In genomic region chr12:25304820-25305511, GRCm38 (mm10) we compare ENCODE assay signal across 16 mouse cellular contexts.
DNase-seq lines count a peak whose midpoint lies in the region; ATAC-seq lines count a peak whose summit lies in the region.
"Had no signal": no experiment of that assay in that cellular context is flagged by ENCODE, and none has a peak within 500 bp of the region (broad histone marks: within the 10 kb centered on the region; RNA-seq: fewer than 3 reads in every experiment).

No protein-coding gene starts in this region.

- no peaks in the 10 kb centered on the region for H3K36me3 ChIP-seq in forebrain, embryonic 10.5 days (replicated peaks)
- no peaks in the 10 kb centered on the region for H3K36me3 ChIP-seq in forebrain, embryonic 16.5 days (ENCODE audit: control insufficient read depth, insufficient read depth)
- no peaks in the 10 kb centered on the region for H3K36me3 ChIP-seq in midbrain, embryonic 11.5 days (ENCODE audit: control insufficient read depth, insufficient read depth, low read length)

- no peak overlapping the region for H3K9ac ChIP-seq in forebrain, embryonic 16.5 days (replicated peaks; ENCODE audit: low read depth, low read length)
- no peak overlapping the region for H3K9ac ChIP-seq in midbrain, embryonic 11.5 days (ENCODE audit: low read length)

- ATAC-seq in forebrain, embryonic 16.5 days = no peak
- peak; percentile 86 for ATAC-seq in midbrain, embryonic 11.5 days (ENCODE audit: low FRiP score)

- no peak overlapping the region for H3K4me3 ChIP-seq in forebrain, embryonic 10.5 days
- H3K4me3 ChIP-seq in forebrain, embryonic 16.5 days (replicated peaks; ENCODE audit: low read length) = no peak overlapping the region
- no peak overlapping the region for H3K4me3 ChIP-seq in midbrain, embryonic 11.5 days (ENCODE audit: low read depth, low read length)
- H3K4me3 ChIP-seq: heart, adult 2 months; myocyte had no signal

- DNase-seq in forebrain, embryonic 10.5 days (ENCODE audit: extremely low spot score, low spot score) = no peak
- peak; percentile 30 for DNase-seq in testis, postnatal 10 days (ENCODE audit: low spot score)
- DNase-seq in testis, postnatal 14 days (ENCODE audit: low spot score) = no peak
- no peak for DNase-seq in midbrain, embryonic 11.5 days (ENCODE audit: low spot score, missing footprints)
- DNase-seq in retina, postnatal 1 day = peak; percentile 82
- no peak for DNase-seq in yolk sac, embryonic 10.5 days (ENCODE audit: low spot score)
- DNase-seq in thymus, postnatal 4 days = no peak
- DNase-seq: adrenal gland, postnatal 10 days; cerebellum, postnatal 36 days; heart, adult 2 months; kidney, adult 18-20 months; liver; lung, adult 2 months had no signal

- 69% methylated on average over 6 of the region's 6 CpGs for WGBS in forebrain, embryonic 10.5 days
- 39% methylated on average over 6 of the region's 6 CpGs for WGBS in forebrain, embryonic 16.5 days
- 53% methylated on average over 6 of the region's 6 CpGs for WGBS in midbrain, embryonic 11.5 days

- peaks cover 23% of the 10 kb centered on the region for H3K4me1 ChIP-seq in forebrain, embryonic 10.5 days
- H3K4me1 ChIP-seq in forebrain, embryonic 16.5 days (replicated peaks; ENCODE audit: control insufficient read depth, insufficient read depth, low read length) = no peaks in the 10 kb centered on the region
- peaks cover 14% of the 10 kb centered on the region; the same call in 1 of the 2 replicates for H3K4me1 ChIP-seq in midbrain, embryonic 11.5 days (ENCODE audit: control insufficient read depth, insufficient read depth, low read length)

- peak overlapping the region; percentile 51 for H3K27ac ChIP-seq in forebrain, embryonic 10.5 days
- H3K27ac ChIP-seq in forebrain, embryonic 16.5 days (ENCODE audit: low read length) = no peak overlapping the region
- H3K27ac ChIP-seq in midbrain, embryonic 11.5 days (ENCODE audit: low read depth, low read length) = peak overlapping the region; percentile 32; the same call in 1 of the 2 replicates
- H3K27ac ChIP-seq: heart, adult 2 months; macrophage had no signal

- no peaks in the 10 kb centered on the region for H3K9me3 ChIP-seq in forebrain, embryonic 10.5 days
- no peaks in the 10 kb centered on the region for H3K9me3 ChIP-seq in forebrain, embryonic 16.5 days (ENCODE audit: control insufficient read depth, low read length)
- no peaks in the 10 kb centered on the region for H3K9me3 ChIP-seq in midbrain, embryonic 11.5 days (ENCODE audit: control insufficient read depth, low read length)

- H3K4me2 ChIP-seq in forebrain, embryonic 16.5 days (ENCODE audit: low read length) = no peak overlapping the region
- no peak overlapping the region for H3K4me2 ChIP-seq in midbrain, embryonic 11.5 days

- H3K27me3 ChIP-seq in forebrain, embryonic 10.5 days (ENCODE audit: poor library complexity, severe bottlenecking) = no peaks in the 10 kb centered on the region
- no peaks in the 10 kb centered on the region for H3K27me3 ChIP-seq in forebrain, embryonic 16.5 days (replicated peaks; ENCODE audit: control insufficient read depth, insufficient read depth, low read length)
- no peaks in the 10 kb centered on the region for H3K27me3 ChIP-seq in midbrain, embryonic 11.5 days (ENCODE audit: control insufficient read depth, insufficient read depth, low read length)

Comparison
In these comparisons a context has a peak if more than half of its experiments do, and no peak if none do; other contexts are left out.
1. DNase-seq: peak in testis, postnatal 10 days (single experiment) and retina, postnatal 1 day (single experiment); none in forebrain, embryonic 10.5 days (single experiment), testis, postnatal 14 days (single experiment), midbrain, embryonic 11.5 days (single experiment), yolk sac, embryonic 10.5 days (single experiment) and thymus, postnatal 4 days (single experiment).